Mouse (Mus musculus): ENCODE results near the gene Rps15. TPM values are rescaled to one million over a fixed set of nuclear protein-coding genes. Genes with fewer than 3 reads are reported as not detected.
A peak's percentile ranks its signal among the peaks of the same experiment; 100 is the strongest.
"Not testable (repeated sequence)": the region's sequence is repeated elsewhere in the genome, so short reads cannot be mapped to it uniquely, and the experiment has no call there.

Rps15 gene
- 491 and 527 TPM in 2 replicates for polyA plus RNA-seq (2015; fragmentation: Nextera tagmentation; extraction: Ambion mirVana)

DNA sequence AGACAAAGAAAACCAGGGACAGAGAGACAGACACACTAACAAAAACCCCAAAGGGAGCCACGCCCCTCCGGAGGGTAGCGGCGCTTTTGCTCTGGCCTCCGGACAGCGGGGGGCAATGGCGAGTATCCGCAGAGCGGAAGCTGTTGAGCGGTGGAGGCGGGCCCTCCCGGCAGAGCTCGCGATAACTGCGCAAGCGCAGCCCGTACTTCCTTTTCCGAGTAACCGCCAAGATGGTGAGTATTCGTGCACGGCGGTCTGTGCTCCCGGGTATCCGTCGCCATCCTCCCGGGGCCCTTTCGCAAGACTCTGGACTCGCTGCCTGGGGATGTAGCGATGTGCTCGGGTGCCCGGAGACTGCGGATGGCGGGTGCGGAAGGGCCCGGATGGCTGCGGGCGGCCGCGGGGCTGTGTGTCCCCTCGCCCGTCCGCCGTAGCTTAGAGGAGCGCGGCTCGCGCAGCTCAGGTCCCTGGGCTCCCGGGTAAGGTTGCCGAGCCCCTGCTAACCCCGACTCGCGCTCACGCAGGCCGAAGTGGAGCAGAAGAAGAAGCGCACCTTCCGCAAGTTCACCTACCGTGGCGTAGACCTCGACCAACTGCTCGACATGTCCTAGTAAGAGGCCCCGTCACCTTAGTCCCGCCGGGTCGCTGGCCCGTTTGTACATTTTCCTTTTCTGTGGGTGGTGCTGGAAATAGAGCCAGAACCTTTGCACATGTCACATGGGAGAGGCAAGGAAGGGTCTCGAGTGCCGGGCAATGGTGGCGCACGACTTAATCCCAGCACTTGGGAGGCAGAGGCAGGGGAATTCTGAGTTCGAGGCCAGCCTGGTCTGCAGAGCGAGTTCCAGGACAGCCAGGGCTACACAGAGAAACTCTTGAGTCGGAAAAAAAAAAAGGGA is at the start of gene Rps15:
Rps15 (plus strand) TSS at position 203 of the 896 bp plus-strand sequence.
- ATAC-seq = peak; percentile 82
- H3K27me3 ChIP-seq (replicated peaks; ENCODE audit: control insufficient read depth, insufficient read depth, low read length) = no peaks in the 10 kb centered on the region
- H3K9ac ChIP-seq (ENCODE audit: low read depth, low read length) = peak within 1 kb of the TSS; percentile 92
- peaks cover 16% of the 10 kb centered on the region for H3K36me3 ChIP-seq (ENCODE audit: control insufficient read depth, insufficient read depth, low read length)
- H3K9me3 ChIP-seq (ENCODE audit: control insufficient read depth, low read length) = no peaks in the 10 kb centered on the region
- H3K27ac ChIP-seq (ENCODE audit: low read depth, low read length) = peak within 1 kb of the TSS; percentile 90
- peak within 1 kb of the TSS; percentile 99 for H3K4me2 ChIP-seq (ENCODE audit: low read length)
- peak within 1 kb of the TSS; percentile 82 for H3K4me3 ChIP-seq (ENCODE audit: low read length)
- H3K4me1 ChIP-seq (ENCODE audit: control insufficient read depth, insufficient read depth, low read depth, low read length) = peaks cover 36% of the 10 kb centered on the region
- under 1% methylated on average over 71 of the region's 72 CpGs for whole genome bisulfite sequencing

DNA sequence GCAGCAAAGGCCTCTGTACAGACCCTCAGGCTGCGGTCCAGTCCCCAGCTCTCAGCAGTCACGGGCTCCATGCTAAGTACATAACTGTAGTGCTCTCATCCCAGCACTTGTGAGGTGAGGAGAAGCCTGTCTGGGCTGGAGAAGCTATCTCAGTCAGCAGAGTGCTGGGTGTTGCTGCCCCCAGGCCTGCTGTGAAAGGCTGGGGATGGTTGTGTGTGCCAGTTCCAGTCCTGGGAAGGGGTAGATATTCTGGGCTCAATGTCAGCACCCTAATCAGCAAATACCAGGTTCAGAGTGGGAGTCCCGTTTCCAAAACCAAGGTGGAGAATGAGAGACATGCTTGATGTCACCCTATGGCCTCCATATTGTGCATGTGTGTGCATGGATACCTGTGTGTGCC is 49.6 kb upstream of the Rps15 start:
- ATAC-seq = no peak
- Histone ChIP-seq H3K9ac (ENCODE audit: low read depth, low read length) (no peak overlapping the region), H3K4me1 (ENCODE audit: control insufficient read depth, insufficient read depth, low read depth, low read length) (peaks cover 5% of the 10 kb centered on the region), H3K4me2 (ENCODE audit: low read length) (no peak overlapping the region), H3K27me3 (replicated peaks; ENCODE audit: control insufficient read depth, insufficient read depth, low read length) (no peaks in the 10 kb centered on the region), H3K4me3 (ENCODE audit: low read length) (no peak overlapping the region), H3K27ac (ENCODE audit: low read depth, low read length) (no peak overlapping the region), H3K36me3 (ENCODE audit: control insufficient read depth, insufficient read depth, low read length) (peaks cover 26% of the 10 kb centered on the region), H3K9me3 (ENCODE audit: control insufficient read depth, low read length) (no peaks in the 10 kb centered on the region)
- WGBS = 81% methylated on average over 3 of the region's 3 CpGs

DNA sequence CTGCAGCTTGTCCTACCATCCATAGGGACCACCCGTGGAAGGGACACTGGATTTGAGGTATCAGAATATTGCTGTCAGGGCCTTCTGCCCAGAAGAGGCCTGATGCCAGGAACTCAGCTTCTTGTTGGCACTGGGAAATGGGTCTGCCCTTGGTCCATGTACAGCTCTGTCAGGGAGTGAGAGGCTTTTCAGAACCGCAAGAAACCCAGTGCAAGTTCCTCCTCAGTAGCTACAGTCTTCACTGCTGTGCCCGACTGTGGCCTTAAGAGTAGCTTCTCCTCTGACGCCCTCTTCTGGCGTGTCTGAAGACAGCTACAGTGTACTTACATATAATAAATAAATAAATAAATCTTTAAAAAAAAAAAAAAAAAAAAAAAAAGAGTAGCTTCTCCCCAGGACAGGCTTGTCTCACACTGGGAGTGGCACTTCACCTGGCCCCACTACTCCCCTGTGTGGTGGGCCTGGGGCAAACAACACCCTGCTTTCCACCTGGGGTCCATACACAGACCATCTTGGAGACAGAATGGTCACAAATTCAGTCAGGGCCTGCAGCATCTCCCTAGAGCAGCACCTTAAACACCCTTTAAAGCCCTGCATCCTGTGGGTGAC is 47.4 kb upstream of the Rps15 start:
- H3K9ac ChIP-seq (ENCODE audit: low read depth, low read length) = no peak overlapping the region
- ATAC-seq = no peak
- H3K27me3 ChIP-seq (replicated peaks; ENCODE audit: control insufficient read depth, insufficient read depth, low read length) = no peaks in the 10 kb centered on the region
- 22% methylated on average over 5 of the region's 5 CpGs for WGBS
- H3K4me1 ChIP-seq (ENCODE audit: control insufficient read depth, insufficient read depth, low read depth, low read length) = peaks cover 7% of the 10 kb centered on the region
- no peaks in the 10 kb centered on the region for H3K9me3 ChIP-seq (ENCODE audit: control insufficient read depth, low read length)
- H3K4me2 ChIP-seq (ENCODE audit: low read length) = no peak overlapping the region
- H3K36me3 ChIP-seq (ENCODE audit: control insufficient read depth, insufficient read depth, low read length) = peaks cover 23% of the 10 kb centered on the region
- H3K4me3 ChIP-seq (ENCODE audit: low read length) = no peak overlapping the region
- H3K27ac ChIP-seq (ENCODE audit: low read depth, low read length) = no peak overlapping the region

DNA sequence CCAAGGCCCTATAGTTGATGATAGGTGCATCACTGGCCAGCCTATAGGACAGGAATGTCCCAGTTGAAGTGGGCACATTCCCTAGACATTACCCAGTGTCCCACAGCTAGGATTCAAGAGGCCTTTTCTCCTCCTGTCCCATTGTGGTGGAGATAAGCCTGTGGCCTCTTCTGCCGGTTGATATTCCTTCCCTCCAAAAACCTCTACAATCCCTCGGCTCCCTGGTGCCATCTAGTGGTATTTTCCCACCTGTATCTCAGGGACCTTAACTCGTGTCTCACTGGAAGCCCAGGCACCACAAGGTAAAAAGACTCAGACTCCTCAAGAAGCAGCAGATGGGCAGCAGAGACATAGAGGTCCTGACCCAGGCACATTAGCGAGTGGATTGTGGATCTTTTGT is 46.7 kb upstream of the Rps15 start:
- H3K36me3 ChIP-seq (ENCODE audit: control insufficient read depth, insufficient read depth, low read length) = peaks cover 23% of the 10 kb centered on the region
- WGBS = 7% methylated on average over 4 of the region's 4 CpGs
- no peak overlapping the region for H3K4me2 ChIP-seq (ENCODE audit: low read length)
- peaks cover 14% of the 10 kb centered on the region for H3K4me1 ChIP-seq (ENCODE audit: control insufficient read depth, insufficient read depth, low read depth, low read length)
- no peaks in the 10 kb centered on the region for H3K27me3 ChIP-seq (replicated peaks; ENCODE audit: control insufficient read depth, insufficient read depth, low read length)
- H3K4me3 ChIP-seq (ENCODE audit: low read length) = no peak overlapping the region
- peak overlapping the region; percentile 28; the same call in 1 of the 2 replicates for H3K9ac ChIP-seq (ENCODE audit: low read depth, low read length)
- H3K27ac ChIP-seq (ENCODE audit: low read depth, low read length) = no peak overlapping the region
- no peak for ATAC-seq
- no peaks in the 10 kb centered on the region for H3K9me3 ChIP-seq (ENCODE audit: control insufficient read depth, low read length)

DNA sequence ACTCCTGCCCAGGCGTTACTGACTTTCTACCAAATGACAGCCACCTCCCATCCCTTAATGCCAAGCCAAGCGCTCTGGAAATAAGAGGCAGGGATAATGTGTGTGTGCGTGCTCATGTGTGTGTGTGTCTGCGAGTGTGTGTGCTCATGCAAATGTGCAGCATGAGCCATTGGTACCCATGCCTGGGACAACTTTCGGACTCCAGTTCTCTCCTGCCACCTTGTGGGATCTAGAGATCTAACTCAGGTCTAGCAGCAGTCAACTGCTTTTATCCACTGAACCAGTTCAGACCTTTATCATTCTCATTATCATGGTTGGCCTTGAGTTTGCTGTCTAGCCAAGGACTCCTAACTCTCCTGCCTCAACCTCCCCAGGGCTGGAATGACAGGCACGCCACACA is 44.4 kb upstream of the Rps15 start:
- H3K36me3 ChIP-seq (ENCODE audit: control insufficient read depth, insufficient read depth, low read length) = peaks cover 11% of the 10 kb centered on the region; the same call in 1 of the 2 replicates
- H3K4me1 ChIP-seq (ENCODE audit: control insufficient read depth, insufficient read depth, low read depth, low read length) = peaks cover 17% of the 10 kb centered on the region
- H3K4me2 ChIP-seq (ENCODE audit: low read length) = 0 out of 2 replicates have a peak overlapping the region, but pooled peaks have one; percentile 11
- H3K27me3 ChIP-seq (replicated peaks; ENCODE audit: control insufficient read depth, insufficient read depth, low read length) = no peaks in the 10 kb centered on the region
- ATAC-seq = no peak
- no peak overlapping the region for H3K9ac ChIP-seq (ENCODE audit: low read depth, low read length)
- H3K4me3 ChIP-seq (ENCODE audit: low read length) = no peak overlapping the region
- no peak overlapping the region for H3K27ac ChIP-seq (ENCODE audit: low read depth, low read length)
- WGBS = 38% methylated on average over 6 of the region's 6 CpGs
- H3K9me3 ChIP-seq (ENCODE audit: control insufficient read depth, low read length) = no peaks in the 10 kb centered on the region

DNA sequence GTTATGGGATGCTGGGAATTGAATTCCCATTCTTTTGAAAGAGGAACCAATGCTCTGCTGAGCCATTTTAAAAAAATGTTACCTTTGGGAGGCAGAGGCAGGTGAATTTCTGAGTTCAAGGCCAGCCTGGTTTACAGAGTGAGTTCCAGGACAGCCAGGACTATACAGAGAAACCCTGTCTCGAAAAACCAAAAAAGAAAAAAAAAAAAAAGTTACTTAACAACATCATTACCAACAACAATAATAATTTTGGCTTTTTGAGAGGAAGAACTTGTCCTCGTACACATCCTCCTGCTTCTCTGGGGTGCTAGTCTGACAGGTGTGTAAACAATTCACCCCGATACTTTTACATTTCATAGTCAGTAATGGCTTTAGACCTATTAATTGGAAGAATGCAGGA is 43.8 kb upstream of the Rps15 start:
- Histone ChIP-seq H3K4me2 (ENCODE audit: low read length) (peak overlapping the region; percentile 48), H3K4me1 (ENCODE audit: control insufficient read depth, insufficient read depth, low read depth, low read length) (peaks cover 17% of the 10 kb centered on the region), H3K4me3 (ENCODE audit: low read length) (peak overlapping the region; percentile 81)
- H3K9me3 ChIP-seq (ENCODE audit: control insufficient read depth, low read length); H3K9ac ChIP-seq (ENCODE audit: low read depth, low read length); H3K36me3 ChIP-seq (ENCODE audit: control insufficient read depth, insufficient read depth, low read length); H3K27ac ChIP-seq (ENCODE audit: low read depth, low read length); ATAC-seq; H3K27me3 ChIP-seq (replicated peaks; ENCODE audit: control insufficient read depth, insufficient read depth, low read length): not testable (repeated sequence)
- 50% methylated on average over 3 of the region's 3 CpGs for WGBS

DNA sequence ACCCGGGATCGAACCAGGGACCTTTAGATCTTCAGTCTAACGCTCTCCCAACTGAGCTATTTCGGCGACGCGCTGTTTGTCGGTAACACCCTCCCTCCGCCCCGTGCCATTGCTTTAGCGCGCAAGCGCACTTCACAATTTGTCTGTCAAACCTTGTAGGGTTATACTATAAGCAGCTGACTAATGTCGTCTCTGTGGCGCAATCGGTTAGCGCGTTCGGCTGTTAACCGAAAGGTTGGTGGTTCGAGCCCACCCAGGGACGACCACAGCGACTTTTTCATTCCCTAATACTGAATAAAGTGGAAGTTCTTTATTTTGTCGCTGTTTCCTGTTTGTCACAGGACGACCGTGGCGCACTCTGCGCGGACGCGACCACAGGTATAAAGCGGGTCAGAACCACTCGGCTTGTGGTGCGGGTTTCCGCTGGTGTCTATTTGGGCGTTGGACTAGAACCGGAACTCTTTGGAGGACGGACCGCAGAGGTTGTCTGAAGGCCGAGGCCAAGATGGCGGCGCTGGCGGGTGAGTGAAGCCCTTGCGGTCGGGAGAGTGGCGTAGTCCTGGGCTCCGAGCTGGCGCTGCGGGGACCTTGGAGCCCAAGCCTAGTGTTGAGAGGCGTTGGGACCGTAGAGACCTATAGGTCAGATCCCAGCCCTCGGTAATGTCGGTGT is 43.1 kb upstream of the Rps15 start, which contains the start of gene Ndufs7:
Ndufs7 (plus strand) TSS at position 151 of the 670 bp plus-strand sequence.
- no peaks in the 10 kb centered on the region for H3K9me3 ChIP-seq (ENCODE audit: control insufficient read depth, low read length)
- peaks cover 4% of the 10 kb centered on the region; the same call in 1 of the 2 replicates for H3K36me3 ChIP-seq (ENCODE audit: control insufficient read depth, insufficient read depth, low read length)
- H3K9ac ChIP-seq (ENCODE audit: low read depth, low read length) = peak within 1 kb of the TSS; percentile 85
- under 1% methylated on average over 53 of the region's 53 CpGs for WGBS
- peak; percentile 94 for ATAC-seq
- H3K27ac ChIP-seq (ENCODE audit: low read depth, low read length) = peak within 1 kb of the TSS; percentile 93
- H3K4me1 ChIP-seq (ENCODE audit: control insufficient read depth, insufficient read depth, low read depth, low read length) = peaks cover 17% of the 10 kb centered on the region
- peak within 1 kb of the TSS; percentile 81 for H3K4me3 ChIP-seq (ENCODE audit: low read length)
- peak within 1 kb of the TSS; percentile 90 for H3K4me2 ChIP-seq (ENCODE audit: low read length)
- no peaks in the 10 kb centered on the region for H3K27me3 ChIP-seq (replicated peaks; ENCODE audit: control insufficient read depth, insufficient read depth, low read length)

DNA sequence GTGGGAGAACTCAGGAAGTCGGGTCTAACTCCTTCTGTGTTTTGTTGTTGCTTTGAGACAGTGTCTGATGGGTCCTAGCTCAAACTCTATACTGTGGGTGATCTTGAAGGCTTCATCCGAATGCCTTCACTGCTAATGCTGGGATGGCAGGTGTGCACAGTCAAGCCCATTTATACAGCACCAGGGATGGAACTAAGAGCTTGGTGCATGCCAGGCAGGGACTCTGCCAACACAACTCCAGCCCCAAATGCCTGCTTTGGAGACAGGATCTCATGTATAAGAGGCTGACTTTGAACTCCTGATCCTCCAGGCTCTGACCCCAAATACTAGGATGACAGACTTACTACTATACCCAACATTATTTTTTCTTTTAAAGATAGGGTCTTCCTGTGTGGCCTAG is 42.2 kb upstream of the Rps15 start:
- Histone ChIP-seq H3K36me3 (ENCODE audit: control insufficient read depth, insufficient read depth, low read length) (peaks cover 10% of the 10 kb centered on the region), H3K27me3 (replicated peaks; ENCODE audit: control insufficient read depth, insufficient read depth, low read length) (no peaks in the 10 kb centered on the region), H3K4me3 (ENCODE audit: low read length) (peak overlapping the region; percentile 81), H3K4me1 (ENCODE audit: control insufficient read depth, insufficient read depth, low read depth, low read length) (peaks cover 17% of the 10 kb centered on the region), H3K9ac (ENCODE audit: low read depth, low read length) (peak overlapping the region; percentile 85), H3K9me3 (ENCODE audit: control insufficient read depth, low read length) (no peaks in the 10 kb centered on the region), H3K27ac (ENCODE audit: low read depth, low read length) (no peak overlapping the region; the same call in 1 of the 2 replicates), H3K4me2 (ENCODE audit: low read length) (peak overlapping the region; percentile 90)
- 43% methylated on average over 2 of the region's 2 CpGs for WGBS
- no peak for ATAC-seq

DNA sequence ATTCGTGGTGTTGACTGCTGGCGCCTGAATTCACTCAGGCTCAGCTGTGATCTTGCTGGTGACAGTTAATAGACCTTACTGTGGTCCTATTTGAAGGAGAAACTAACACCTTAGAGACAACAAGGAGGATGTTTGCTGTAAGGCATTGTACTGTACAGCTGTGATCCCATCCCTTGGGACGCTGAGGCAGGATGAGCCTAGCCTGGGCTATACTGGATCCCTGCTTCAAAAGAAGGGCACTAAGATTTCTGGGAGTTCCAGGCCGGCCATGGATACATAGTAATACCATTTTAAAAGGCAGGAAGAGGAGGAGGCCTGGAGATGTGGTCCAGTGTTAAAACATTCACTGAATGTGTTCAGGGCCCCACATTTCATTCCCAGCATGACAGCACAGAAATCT is 41.7 kb upstream of the Rps15 start:
- peak overlapping the region; percentile 90 for H3K4me2 ChIP-seq (ENCODE audit: low read length)
- ATAC-seq = no peak
- WGBS = 86% methylated on average over 4 of the region's 4 CpGs
- no peaks in the 10 kb centered on the region for H3K9me3 ChIP-seq (ENCODE audit: control insufficient read depth, low read length)
- no peak overlapping the region for H3K9ac ChIP-seq (ENCODE audit: low read depth, low read length)
- H3K27ac ChIP-seq (ENCODE audit: low read depth, low read length) = no peak overlapping the region
- H3K4me1 ChIP-seq (ENCODE audit: control insufficient read depth, insufficient read depth, low read depth, low read length) = peaks cover 15% of the 10 kb centered on the region
- no peaks in the 10 kb centered on the region for H3K27me3 ChIP-seq (replicated peaks; ENCODE audit: control insufficient read depth, insufficient read depth, low read length)
- peaks cover 11% of the 10 kb centered on the region for H3K36me3 ChIP-seq (ENCODE audit: control insufficient read depth, insufficient read depth, low read length)
- H3K4me3 ChIP-seq (ENCODE audit: low read length) = no peak overlapping the region

All from hindbrain, embryonic 16.5 days (tissue).